Mouse (Mus musculus) cerebellum, adult 9-11 months (tissue): ENCODE measurements around the gene Rnf215.
A peak's percentile ranks its signal among the peaks of the same experiment; 100 is the strongest.
"Not testable (repeated sequence)": the region's sequence is repeated elsewhere in the genome, so short reads cannot be mapped to it uniquely, and the experiment has no call there.

Experiments used
- DNase-seq: peaks from one replicate; pipeline ENCODE4 v3.0.0; 2022

Gene Rnf215

DNA sequence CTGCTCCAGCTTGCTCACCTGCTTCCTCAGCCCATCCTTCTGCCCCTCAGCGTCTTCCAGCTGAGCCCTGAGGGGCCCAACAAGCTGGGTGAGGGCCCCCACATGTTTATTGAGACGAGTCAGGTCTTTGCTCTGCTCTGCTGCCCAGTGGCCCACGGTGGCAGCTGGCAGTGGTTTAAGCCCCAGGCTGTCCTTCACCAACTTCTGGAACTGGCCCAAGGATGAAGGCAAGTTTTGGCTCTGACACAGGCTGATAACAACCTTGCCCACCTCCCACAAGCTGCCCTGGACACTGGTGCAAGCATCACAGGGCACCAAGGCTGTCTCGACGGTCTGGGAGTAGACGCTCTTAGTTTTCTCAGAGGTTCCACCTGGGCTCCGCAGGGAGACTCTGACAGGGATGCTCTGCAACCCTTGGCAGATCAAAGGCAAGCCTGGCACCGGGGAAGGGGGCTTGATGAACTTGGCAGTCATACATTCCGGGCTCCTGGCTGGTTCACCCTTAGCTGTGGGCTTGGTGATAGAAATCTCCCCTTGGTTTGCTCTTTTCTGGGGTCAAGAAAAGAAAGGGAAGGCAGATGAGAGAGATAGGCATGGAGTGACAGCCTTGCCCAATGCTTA lies 13.6 kb downstream of the Rnf215 start:
- DNase-seq, result no peak

DNA sequence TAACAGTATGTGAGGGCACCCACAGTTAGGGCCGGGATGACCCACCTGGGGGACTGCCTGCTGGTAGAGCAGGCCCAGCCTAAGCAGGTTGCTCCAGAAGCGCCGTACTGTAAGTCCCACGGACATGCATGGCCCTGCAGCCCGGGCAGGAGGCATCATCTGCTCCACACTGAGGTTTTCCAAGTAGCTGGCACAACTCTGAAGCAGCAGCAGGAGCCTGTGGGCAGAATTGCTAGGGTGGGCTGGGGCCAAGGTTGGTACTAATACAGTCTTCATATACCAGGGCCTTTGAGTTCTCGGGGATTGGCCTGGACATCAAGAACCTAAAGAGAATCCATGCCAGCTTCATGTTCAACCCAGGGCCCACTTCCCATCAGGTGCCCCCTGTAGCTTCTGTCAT lies 14.9 kb downstream of the Rnf215 start:
- no peak for DNase-seq

DNA sequence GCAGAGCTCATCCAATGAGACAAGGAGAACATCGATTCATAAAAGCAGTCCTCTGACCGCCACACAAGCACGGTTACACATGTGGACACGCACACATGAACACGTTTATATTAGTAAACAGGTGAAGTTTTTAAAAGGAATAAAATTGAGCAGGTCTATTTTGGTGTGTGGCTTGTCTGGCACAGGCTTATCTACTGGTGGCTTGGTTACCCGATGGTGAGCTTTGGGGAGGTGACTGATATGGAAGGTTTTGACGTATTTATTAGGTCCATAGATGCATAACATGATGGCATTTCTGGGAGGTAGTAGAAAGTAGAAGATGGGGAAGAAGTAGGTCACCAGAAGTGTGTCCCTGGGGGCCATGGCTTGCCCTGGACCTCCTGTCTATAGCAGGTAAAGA lies 18.7 kb downstream of the Rnf215 start:
- DNase-seq, result no peak

DNA sequence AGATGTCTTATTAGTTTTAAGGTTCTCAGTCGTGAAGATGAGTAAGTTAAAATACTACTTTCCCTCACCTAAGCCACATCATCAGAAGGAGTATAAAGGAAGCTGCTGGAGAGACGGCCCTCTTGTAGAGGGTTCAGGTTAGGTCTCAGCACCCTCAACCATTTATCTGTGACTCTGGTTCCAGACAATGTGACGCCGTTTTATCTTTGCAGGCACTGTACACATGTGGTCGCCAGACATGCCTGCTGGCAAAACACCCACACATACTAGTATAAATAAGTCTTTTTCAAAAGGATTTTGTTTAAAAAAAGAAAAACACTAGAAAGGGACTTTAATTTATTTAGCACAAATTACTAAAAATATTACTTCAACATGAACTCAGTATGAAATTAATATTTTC lies 20.6 kb downstream of the Rnf215 start:
- DNase-seq, result no peak

DNA sequence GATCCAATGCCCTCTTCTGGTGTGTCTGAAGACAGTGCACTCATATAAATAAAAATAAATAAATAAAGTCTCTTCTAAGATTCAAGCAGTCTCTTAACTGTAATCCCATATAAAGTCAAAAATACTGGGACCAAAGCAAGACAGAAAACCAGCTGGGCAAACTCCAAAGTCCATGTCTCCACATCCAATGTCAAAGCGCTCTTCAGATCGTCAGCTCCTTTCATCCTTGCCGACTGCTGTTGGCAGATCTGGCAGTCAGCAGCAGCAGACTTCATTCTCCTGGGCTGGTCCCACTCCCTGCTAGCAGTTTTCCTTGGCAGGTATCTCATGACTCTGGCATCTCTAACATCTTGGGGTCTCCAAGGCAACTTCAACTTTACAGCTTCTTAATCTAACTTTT lies 23.7 kb downstream of the Rnf215 start:
- no peak for DNase-seq

DNA sequence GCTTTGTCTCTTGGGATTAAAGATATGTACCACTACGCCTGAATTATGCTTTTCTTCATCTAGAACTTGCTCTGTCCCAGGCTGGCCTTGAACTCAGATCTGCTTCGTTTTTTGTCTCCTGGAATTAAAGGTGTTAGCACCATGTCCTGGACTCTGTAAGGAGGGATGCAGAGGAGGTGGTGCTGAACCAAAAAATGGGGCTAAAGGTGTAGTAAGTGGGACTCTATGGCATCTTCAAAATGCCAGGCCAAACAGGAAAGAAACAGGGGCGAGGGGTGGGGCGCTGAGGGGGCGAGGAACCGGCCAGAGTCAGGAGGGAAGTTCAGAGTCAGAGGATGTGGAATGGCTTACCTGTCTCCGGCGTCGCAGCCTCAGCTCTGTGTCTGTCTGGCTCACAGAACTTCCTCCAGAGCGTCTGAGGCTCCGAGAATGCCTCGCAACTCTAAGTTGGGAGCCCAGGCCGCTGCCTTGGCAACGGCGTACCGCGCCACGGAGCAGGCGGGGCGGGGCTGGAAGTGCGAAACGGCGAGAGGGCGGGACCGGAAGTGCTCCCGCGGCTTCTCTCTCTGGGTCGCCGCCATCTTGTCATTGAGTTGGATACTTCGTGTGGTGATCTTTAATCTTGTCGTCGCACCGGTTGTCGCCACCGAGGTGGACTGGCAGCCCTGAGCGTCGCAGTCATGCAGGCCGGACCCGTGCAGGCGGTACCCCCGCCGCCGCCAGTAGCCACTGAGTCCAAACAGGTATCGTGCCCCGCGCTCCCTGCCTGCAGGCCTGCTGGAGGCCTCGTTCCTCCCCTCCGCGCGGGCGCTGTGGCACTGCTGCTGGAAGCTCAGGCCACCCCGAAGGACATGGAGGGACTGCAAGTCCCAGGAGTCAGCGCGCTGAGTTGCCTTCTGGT lies 25.1 kb downstream of the Rnf215 start, which contains the start of the genes Ccdc157 and Sf3a1:
Gene Ccdc157 (minus strand): TSS at position 486 of the 901 bp plus-strand sequence.
Gene Sf3a1 (plus strand): TSS at position 543 of the 901 bp plus-strand sequence.
- DNase-seq, result peak; percentile 91

DNA sequence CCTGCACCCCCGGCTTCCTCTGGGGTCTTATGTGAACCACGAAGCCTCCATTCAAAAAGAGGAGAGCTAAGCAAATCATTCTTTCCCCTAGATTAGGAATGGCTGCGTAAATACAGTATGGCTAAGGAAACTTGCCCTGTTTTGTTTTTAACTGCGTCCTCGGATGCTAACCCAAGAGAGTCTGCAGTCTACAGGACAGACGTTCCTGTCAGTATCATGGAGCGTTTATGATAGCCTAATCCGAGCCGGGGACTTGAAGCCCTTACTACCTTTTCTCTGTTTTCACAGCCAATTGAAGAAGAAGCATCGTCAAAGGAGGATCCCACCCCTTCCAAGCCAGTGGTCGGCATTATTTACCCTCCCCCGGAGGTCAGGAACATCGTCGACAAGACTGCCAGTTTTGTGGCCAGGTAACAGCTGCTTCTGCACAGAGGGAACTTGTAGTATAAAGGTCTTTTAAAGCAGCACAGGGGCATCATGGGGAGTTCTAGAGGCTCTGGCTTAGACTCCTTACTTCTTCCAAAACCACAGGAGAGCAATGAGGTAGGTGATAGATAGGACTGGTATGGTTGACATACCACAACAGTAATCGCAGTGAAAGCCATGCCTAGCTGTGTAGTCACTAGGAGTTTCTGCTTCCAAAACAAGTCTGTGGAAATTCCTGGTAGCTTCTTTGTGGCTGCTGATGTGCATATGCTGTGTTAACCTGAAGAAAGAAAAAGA lies 25.9 kb downstream of the Rnf215 start:
- peak; percentile 24 for DNase-seq

DNA sequence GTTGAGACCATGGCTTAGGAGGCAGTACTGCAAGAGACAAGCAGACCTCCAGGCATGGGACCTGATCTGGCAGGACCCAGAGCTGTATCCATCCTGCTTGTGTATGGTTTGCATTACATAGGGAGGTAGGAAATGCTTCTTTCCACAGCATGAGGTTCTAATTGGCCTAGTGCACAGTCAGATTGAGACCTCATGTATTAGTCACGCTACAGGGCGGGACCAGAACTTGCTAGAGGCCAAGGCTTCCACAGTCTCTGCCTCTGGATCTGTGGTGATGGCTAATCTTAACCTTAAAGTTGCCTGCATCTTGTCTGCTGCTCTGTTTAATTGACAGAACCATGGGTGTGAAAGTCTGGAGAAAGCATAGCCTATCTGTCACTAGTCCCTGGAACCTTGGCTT lies 29.7 kb downstream of the Rnf215 start:
- no peak for DNase-seq

DNA sequence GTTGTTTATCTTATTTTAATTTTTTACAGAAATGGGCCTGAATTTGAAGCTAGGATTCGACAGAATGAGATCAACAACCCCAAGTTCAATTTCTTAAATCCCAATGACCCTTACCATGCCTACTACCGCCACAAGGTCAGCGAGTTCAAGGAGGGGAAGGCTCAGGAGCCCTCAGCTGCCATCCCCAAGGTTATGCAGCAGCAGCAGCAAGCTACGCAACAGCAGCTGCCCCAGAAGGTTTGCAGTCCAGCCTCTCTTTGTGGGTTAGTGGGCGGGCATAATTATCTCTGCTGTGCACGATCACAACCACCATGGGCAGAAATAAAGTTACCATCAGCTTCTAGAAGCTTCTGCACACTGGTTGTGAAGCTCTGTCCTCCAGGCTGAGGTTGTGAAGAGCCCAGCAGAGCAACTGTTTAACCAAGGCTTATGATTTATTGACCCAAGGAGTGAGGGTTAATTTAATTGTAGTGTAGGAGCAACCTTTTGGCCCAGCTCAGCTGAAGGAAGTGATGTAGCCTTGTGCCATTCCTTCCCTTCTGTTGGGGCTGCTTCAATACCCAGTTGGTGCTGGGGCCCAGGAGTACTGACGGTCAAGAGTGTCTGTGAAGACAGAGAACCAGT lies 31.6 kb downstream of the Rnf215 start:
- no peak for DNase-seq

DNA sequence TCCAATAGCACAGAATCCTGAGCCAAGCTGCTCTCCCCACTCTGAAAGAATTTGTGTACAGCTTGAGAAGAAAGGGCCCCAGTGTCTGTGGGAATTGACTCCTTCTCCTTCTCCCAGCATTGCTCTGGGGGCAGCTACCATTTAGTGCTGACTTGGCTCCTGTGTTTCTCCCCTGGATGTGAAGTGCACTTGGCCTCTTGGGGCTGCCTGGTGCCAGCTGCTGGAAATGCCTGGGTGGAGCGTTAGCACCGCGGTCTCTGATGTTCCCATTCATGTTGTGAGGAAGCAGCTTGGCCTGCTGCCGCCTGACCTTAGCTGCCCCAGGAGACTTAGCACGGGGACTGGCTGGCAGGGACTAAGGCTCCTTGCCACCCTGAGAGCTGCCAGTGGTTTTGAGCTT lies 39.6 kb downstream of the Rnf215 start:
- DNase-seq, result peak; percentile 47

DNA sequence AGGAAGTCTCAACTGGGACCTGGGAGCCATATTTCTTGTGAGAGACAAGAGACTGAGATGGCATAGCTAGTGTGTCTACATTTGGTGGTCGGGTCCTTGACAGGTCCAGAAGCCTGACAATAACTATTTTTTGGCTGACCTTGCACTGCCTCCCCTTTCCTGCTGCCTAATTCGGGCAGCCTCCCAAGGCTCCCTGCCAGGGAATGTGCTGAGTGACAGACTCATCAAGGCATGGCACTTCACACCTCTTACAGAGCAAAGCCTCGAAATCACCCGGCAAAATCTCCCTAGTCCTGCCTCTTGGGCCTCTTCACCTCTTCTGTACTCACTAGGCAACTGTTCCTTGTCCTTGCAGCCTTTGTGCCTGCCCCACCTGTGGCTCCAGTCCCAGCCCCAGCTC lies 42.7 kb downstream of the Rnf215 start:
- no peak for DNase-seq

DNA sequence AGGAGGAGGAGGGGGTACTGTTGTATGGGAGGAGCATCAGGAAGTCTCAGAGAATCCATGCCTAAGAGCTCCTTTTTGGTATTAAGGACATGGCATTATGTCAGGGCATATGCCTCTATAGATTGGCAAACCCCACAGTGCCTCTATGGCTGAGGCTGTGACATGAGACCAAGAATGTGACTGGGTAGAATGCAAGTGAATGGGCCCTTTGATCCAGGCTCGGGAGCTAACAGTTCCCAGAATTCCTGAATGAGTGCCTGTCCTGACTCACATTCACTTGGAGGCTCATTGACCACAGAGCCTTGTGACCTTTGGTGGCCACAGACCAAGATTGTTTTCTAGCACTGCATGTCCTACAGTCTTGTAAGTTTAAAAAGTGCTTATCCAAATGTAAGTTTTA lies 47.1 kb downstream of the Rnf215 start:
- no peak for DNase-seq

DNA sequence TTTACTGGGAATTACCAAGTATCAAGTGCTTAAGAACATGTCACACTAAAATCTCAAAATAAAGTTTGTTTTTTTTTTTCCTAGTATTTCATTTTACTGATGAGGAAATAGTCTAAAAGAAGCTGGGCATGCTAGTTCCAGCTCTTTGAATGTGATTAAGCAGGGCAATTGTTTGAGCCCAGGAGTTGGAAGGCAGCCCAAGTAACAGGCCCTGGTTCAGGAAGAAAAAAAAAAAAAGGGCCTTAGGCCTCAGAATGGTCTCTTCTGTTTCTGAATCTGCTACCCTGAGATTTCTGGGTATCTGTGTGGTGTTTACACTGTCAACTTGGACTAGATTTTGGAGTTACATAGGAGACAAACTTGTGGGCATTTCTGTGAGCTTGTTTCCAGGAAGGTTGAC lies 48.5 kb downstream of the Rnf215 start:
- DNase-seq, result no peak

DNA sequence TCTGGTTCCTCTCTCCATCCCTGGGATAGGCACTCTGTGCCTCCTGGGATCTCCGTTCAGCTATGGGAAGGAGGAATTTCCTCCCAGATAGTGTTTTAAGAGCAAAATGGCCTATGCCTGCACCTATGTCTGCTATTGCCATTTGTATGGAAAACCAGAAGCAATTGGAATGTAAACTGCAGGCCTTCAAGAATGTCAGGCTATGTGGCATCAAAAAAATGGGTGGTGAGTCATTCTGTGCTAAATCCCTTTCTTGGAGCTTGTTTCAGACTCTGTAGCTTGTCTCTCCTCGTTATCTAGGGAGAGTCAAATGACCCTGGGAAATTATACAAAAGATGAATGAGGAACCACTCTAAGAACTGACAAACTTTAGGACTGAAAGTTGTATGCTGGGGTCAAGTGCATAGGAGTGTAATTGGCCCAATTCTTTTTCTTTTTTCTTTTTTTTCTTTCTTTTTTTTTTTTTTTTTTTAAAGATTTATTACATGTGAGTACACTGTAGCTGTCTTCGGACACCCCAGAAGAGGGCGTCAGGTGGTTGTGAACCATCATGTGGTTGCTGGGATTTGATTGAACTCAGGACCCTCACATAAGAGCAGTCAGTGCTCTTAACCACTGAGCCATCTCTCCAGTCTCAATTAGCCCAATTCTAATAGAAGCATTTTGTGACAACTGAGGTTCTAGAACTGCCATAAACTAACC lies 49.4 kb downstream of the Rnf215 start:
- no peak for DNase-seq

DNA sequence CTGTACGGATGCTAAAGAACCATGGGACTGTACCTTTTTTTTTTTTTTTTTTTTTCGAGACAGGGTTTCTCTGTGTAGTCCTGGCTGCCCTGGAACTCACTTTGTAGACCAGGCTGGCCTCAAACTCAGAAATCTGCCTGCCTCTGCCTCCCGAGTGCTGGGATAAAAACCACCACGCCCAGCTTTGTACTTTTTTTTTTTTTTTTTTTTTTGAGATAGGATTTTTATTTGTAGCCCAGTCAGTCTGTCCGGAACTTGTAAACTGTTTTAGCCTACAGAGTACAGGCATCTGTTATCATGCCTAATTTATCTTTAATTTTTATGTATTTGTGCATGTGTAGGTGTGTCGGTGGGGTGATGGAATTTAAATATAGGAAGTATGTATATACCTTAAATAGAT lies 50.5 kb downstream of the Rnf215 start:
- DNase-seq, result not testable (repeated sequence)

DNA sequence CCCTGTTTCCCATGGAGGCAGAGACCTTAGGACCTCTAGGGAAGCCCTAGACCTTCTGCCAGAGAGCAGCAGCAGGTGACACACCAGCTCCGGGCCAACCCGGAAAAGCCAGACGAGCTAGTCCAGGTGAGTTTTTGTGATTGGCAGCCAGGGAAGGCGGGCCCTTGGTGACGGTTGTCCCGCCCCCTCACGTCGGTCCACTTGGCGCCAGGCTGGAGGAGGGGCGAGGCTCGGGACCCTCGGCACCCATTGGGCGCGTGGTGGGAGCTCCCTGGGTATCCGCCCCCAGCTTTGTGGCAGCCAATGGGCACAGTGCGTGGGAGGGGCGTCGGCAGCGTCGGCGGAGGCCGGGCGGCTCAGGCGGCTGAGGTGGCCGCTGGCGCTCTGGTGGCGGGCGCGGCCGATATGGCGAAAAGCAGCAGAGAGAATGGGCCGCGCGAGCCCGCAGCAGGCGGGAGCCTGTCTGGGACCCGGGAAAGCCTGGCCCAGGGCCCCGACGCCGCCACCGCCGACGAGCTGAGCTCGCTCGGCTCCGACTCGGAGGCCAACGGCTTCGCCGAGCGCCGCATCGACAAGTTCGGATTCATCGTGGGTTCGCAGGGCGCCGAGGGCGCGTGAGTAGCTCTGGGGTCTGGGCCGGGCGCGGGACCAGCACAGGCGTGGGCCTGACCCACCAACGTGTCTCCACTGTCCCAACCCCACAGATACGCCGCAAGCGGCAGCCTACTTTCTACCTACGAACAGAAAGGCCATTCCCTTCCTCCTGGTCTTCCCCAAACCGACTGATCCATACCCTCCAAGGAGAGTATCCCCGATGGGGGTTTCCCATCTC lies 51.7 kb downstream of the Rnf215 start, which contains the start of gene Tbc1d10a:
Gene Tbc1d10a (plus strand): TSS at position 304 of the 832 bp plus-strand sequence.
- peak; percentile 99 for DNase-seq

DNA sequence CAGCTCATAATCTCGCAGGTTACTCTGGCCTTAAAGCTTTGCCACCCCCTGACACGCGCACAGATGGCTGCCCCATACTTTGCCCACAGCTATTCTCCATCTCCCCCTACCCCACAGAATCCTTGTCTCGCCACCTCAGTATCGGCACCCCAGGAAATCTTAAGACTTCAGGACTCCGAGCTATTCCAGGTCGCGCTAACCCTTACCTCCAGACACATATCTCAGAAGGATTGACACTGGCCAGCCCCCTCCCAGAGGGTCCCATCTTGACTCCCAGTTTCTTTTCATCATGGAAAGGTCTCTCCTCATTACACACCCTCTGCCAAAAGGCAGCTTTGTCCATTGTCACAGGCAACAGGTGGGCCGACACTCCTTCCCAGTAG lies 52.3 kb downstream of the Rnf215 start:
- peak; percentile 52 for DNase-seq

DNA sequence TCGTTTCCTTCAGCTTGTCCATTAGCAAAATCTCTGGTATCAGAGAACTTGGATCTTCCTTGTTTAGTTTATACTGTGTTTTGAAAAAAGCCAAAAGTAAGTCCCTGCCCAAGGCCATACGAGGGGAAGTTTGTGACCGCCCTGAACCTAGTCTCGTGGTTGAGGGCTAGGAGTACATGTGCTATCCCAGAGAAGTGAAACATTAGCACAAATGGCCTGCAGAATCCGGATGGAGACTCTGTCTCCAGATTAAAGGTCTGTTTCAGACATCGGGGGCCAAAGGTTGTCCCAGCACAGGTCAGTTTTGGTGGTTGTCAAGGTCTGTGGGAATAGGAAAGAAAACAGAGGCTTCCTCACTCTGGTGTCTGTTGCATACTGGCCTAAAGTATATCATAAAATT lies 54.2 kb downstream of the Rnf215 start:
- no peak for DNase-seq

DNA sequence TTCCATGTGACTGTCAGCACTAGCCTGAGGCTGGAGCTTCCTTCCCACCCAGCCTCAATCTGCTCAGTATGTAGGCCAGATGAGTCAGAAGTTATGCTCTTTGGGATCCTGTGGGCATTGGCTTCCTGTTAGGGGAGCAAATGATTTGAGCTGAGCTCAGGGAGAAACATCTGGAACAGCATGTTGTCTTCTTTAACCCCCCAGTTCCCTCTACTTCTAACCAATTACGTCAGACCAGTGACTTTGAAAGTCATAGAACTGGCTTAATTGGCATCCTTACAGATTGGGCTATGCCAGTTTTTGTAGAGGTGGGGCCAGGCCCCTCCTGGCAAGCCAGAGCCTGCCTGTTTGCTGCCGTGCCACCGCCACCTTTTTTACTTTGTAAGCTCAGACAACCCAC lies 55.7 kb downstream of the Rnf215 start:
- DNase-seq, result no peak
